8 mouse cellular contexts compared by ENCODE assay signal in genomic region chr19:42755148-42755870, GRCm38 (mm10). TPM values are rescaled to one million over a fixed set of nuclear protein-coding genes. Genes with fewer than 3 reads are reported as not detected.
DNase-seq lines count a peak whose midpoint lies in the region; ATAC-seq and TF ChIP-seq lines count a peak whose summit lies in the region.
"Had no signal": no experiment of that assay in that cellular context is flagged by ENCODE, and none has a peak within 500 bp of the region (broad histone marks: within the 10 kb centered on the region; RNA-seq: fewer than 3 reads in every experiment).

No protein-coding gene starts in this region.

- WGBS in heart, embryonic 16.5 days, result 46% methylated on average over 15 of the region's 15 CpGs
- WGBS in lung, postnatal 0 days, result 48% methylated on average over 15 of the region's 15 CpGs
- WGBS in liver, embryonic 11.5 days, result 70% methylated on average over 15 of the region's 15 CpGs

- DNase-seq in layer of hippocampus, adult 9-11 months, result peak; percentile 23
- no peak for DNase-seq in layer of hippocampus, adult 18-20 months (ENCODE audit: low spot score in 2 of 2)
- peak; percentile 39 to 59 for DNase-seq in adrenal gland, postnatal 36 days
- DNase-seq in lung, postnatal 0 days (ENCODE audit: low spot score), result peak; percentile 39
- DNase-seq in thymus, postnatal 4 days, result no peak
- no peak for DNase-seq in liver, embryonic 11.5 days (ENCODE audit: low spot score)

- TF ChIP-seq CTCF in lung, postnatal 0 days (IDR thresholded peaks at IDR 0.05), result no peak

- no peaks in the 10 kb centered on the region for H3K27me3 ChIP-seq in heart, embryonic 16.5 days (ENCODE audit: control insufficient read depth, insufficient read depth, low read length)
- no peaks in the 10 kb centered on the region for H3K27me3 ChIP-seq in lung, postnatal 0 days (replicated peaks; ENCODE audit: insufficient read depth, low read length)
- H3K27me3 ChIP-seq in liver, embryonic 11.5 days (replicated peaks; ENCODE audit: control insufficient read depth, insufficient read depth, low read length), result no peaks in the 10 kb centered on the region
- H3K27me3 ChIP-seq: limb, embryonic 15.5 days had no signal

- H3K4me2 ChIP-seq in heart, embryonic 16.5 days (ENCODE audit: low read depth, low read length), result no peak overlapping the region
- H3K4me2 ChIP-seq in lung, postnatal 0 days (replicated peaks; ENCODE audit: low read depth, low read length), result no peak overlapping the region
- H3K4me2 ChIP-seq in liver, embryonic 11.5 days, result no peak overlapping the region
- H3K4me2 ChIP-seq: limb, embryonic 15.5 days had no signal

- TF ChIP-seq EP300 in lung, postnatal 0 days (IDR thresholded peaks at IDR 0.05), result no peak

- no peaks in the 10 kb centered on the region for H3K36me3 ChIP-seq in heart, embryonic 16.5 days (ENCODE audit: control insufficient read depth, insufficient read depth)
- no peaks in the 10 kb centered on the region for H3K36me3 ChIP-seq in lung, postnatal 0 days (ENCODE audit: insufficient read depth, low read length)
- H3K36me3 ChIP-seq in liver, embryonic 11.5 days (ENCODE audit: control insufficient read depth, insufficient read depth, low read length), result no peaks in the 10 kb centered on the region
- H3K36me3 ChIP-seq: limb, embryonic 15.5 days had no signal

- peak overlapping the region; percentile 20; the same call in 1 of the 2 replicates for H3K9ac ChIP-seq in heart, embryonic 16.5 days (ENCODE audit: low read length)
- H3K9ac ChIP-seq in lung, postnatal 0 days (replicated peaks; ENCODE audit: low read depth), result no peak overlapping the region
- H3K9ac ChIP-seq in liver, embryonic 11.5 days (ENCODE audit: low read depth, low read length), result no peak overlapping the region
- H3K9ac ChIP-seq: limb, embryonic 15.5 days had no signal

- no peak overlapping the region for H3K27ac ChIP-seq in heart, embryonic 16.5 days (ENCODE audit: low read length)
- no peak overlapping the region for H3K27ac ChIP-seq in lung, postnatal 0 days (ENCODE audit: low read length)
- no peak overlapping the region for H3K27ac ChIP-seq in liver, embryonic 11.5 days (ENCODE audit: low read depth, low read length)
- H3K27ac ChIP-seq: limb, embryonic 15.5 days had no signal

- no peaks in the 10 kb centered on the region for H3K9me3 ChIP-seq in heart, embryonic 16.5 days (replicated peaks; ENCODE audit: control insufficient read depth, low read length)
- no peaks in the 10 kb centered on the region for H3K9me3 ChIP-seq in lung, postnatal 0 days (ENCODE audit: low read length)
- no peaks in the 10 kb centered on the region for H3K9me3 ChIP-seq in liver, embryonic 11.5 days (ENCODE audit: control insufficient read depth, low read length)
- H3K9me3 ChIP-seq: limb, embryonic 15.5 days had no signal

- H3K4me1 ChIP-seq in heart, embryonic 16.5 days (ENCODE audit: control insufficient read depth, insufficient read depth, low read length), result peaks cover 30% of the 10 kb centered on the region
- peaks cover 5% of the 10 kb centered on the region; the same call in 1 of the 2 replicates for H3K4me1 ChIP-seq in lung, postnatal 0 days (ENCODE audit: insufficient read depth, low read depth, low read length)
- peaks cover 20% of the 10 kb centered on the region for H3K4me1 ChIP-seq in liver, embryonic 11.5 days (replicated peaks; ENCODE audit: control insufficient read depth, insufficient read depth, low read length)

- no peak overlapping the region for H3K4me3 ChIP-seq in heart, embryonic 16.5 days (ENCODE audit: low read length)
- no peak overlapping the region for H3K4me3 ChIP-seq in lung, postnatal 0 days (ENCODE audit: low read depth, low read length)
- no peak overlapping the region for H3K4me3 ChIP-seq in liver, embryonic 11.5 days (ENCODE audit: low read depth, low read length)
- H3K4me3 ChIP-seq: limb, embryonic 15.5 days had no signal

- ATAC-seq in heart, embryonic 16.5 days (replicated peaks; ENCODE audit: extremely low read depth, insufficient read depth, low FRiP score), result no peak
- ATAC-seq in lung, postnatal 0 days, result no peak
- ATAC-seq in liver, embryonic 11.5 days (replicated peaks; ENCODE audit: low FRiP score), result no peak

RNA-seq across cellular contexts. Expression of gene Pyroxd2, which starts 2.7 kb away (rescaled TPM):
- total RNA-seq in layer of hippocampus, adult 18-20 months (2021), result 1 to 10 TPM; 2.5 to 3.5 TPM
- total RNA-seq in adrenal gland, postnatal 36 days (2021), result 10 to 100 TPM; 32.8 to 33.3 TPM
- 5.5 TPM in 2 replicates for polyA plus RNA-seq in heart, embryonic 16.5 days (2015; fragmentation: Nextera tagmentation; extraction: Ambion mirVana)
- polyA plus RNA-seq in lung, postnatal 0 days (2015; fragmentation: Nextera tagmentation; extraction: Ambion mirVana), result 3.8 and 4.3 TPM in 2 replicates
- polyA plus RNA-seq in liver, embryonic 11.5 days (2014; fragmentation: Nextera tagmentation; extraction: Ambion mirVana), result 1.1 and 1.2 TPM in 2 replicates

RNA-seq across cellular contexts. Expression of gene Hps1, which starts 24.5 kb away (rescaled TPM):
- total RNA-seq in layer of hippocampus, adult 18-20 months (2021), result 10 to 100 TPM; 12.8 to 13.9 TPM
- total RNA-seq in adrenal gland, postnatal 36 days (2021), result 10 to 100 TPM; 22.0 to 28.3 TPM
- polyA plus RNA-seq in heart, embryonic 16.5 days (2015; fragmentation: Nextera tagmentation; extraction: Ambion mirVana), result 6.7 and 6.8 TPM in 2 replicates
- polyA plus RNA-seq in lung, postnatal 0 days (2015; fragmentation: Nextera tagmentation; extraction: Ambion mirVana), result 8.0 and 8.8 TPM in 2 replicates
- 19.5 and 20.8 TPM in 2 replicates for polyA plus RNA-seq in liver, embryonic 11.5 days (2014; fragmentation: Nextera tagmentation; extraction: Ambion mirVana)

Comparison
In these comparisons a context has a peak if more than half of its experiments do, and no peak if none do; other contexts are left out.
1. DNase-seq: peak in layer of hippocampus, adult 9-11 months (single experiment), adrenal gland, postnatal 36 days (2 of 2) and lung, postnatal 0 days (single experiment); none in layer of hippocampus, adult 18-20 months (0 of 2), thymus, postnatal 4 days (single experiment) and liver, embryonic 11.5 days (single experiment).